Mouse (Mus musculus): ENCODE results near the gene Csn3. TPM values are rescaled to one million over a fixed set of nuclear protein-coding genes. Genes with fewer than 3 reads are reported as not detected.

Gene Csn3
- 43.5 and 106 TPM in 2 replicates for polyA plus RNA-seq (2012; rRNA removed; ENCODE audit: low replicate concordance)

DNA sequence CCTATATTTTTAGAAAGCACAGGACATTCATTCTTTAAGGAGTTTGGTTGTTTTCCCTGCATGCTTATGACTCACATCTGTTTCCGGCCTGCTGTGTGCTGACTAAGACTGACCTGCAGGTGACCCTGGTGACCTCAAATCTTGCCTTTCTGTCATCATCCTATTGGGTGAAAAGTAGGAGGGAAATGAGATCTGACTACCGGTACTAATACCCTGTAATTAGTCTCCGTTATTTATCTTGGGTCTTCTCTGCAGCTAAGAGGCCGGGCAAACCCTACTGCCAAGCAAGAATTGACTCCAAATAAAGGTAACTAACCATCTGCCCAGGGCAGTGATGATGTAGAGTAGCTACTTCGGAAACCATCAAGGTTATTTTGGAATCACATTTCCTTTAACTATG, at the start of gene Csn3:
Gene Csn3 (plus strand): TSS at position 208 of the 400 bp plus-strand sequence.

DNA sequence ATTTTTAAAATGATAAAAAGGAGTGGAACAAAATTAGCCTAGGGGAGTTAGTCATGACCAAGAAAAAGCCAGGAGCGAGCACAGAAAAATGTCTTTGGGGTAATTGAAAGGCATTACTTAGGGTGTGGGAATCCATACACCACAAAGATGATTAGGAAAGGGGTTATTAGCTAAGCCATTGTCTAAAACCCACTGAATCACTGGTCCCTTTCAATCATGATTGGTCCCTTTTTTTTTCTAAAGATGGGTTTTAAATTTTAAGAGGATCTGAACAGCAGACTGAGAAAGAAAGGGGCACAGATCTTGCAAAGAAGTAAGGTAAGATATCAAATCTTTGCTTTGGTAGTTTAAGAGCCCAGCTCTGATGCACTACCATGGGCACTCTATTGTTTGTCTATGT, 40.6 kb upstream of the Csn3 start, which contains the start of gene Odam:
Gene Odam (plus strand): TSS at position 301 of the 400 bp plus-strand sequence.

DNA sequence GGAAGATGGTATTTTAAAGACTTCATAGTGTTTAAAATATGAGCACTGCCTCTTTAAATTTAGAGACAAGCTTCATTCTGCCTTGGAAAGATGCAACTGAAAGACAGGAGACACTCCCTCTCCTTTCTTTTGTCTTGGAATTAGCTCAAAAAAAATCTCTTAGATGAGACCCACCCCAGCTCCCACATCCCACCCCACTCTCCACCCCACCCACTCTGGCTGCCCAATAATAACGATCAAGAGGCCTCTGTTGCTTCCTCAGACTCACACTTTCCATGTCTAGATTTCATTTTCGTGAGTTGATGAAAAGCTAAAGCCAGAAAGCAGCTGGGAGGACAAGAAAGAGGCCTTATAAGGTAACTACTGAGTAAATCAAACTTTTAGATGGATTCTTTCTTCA, 43.8 kb downstream of the Csn3 start, which contains the start of the genes 2310003L06Rik and Gm28434:
Gene 2310003L06Rik (plus strand): TSS at position 259 of the 400 bp plus-strand sequence.
Gene Gm28434 (plus strand): TSS at position 317 of the 400 bp plus-strand sequence.

DNA sequence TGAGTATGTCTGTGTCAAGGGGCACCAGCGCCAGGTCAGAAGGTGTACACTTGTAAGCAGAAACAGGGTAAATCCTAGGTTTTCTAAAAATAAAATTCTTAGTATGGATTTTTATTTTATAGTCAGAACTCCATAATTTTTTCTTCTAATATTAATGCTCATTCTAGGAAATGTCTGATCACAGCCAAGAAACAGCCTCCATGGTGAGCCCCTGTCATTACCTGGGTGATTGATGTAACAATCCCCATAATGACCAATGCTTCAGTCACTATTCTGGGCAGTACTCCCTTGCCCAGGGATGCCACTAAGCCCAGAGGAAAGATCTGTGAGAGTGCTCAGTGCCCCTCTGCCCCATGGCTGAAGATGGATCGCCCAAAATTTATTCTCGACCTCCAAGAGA, 53.8 kb downstream of the Csn3 start, which contains the start of gene Cabs1:
Gene Cabs1 (plus strand): TSS at position 301 of the 400 bp plus-strand sequence.

Other genes starting within 250 kb of the Csn3 start
- 0.10 and 0.30 TPM in 2 replicates for gene Csn2, start 225.9 kb upstream of the Csn3 start, polyA plus RNA-seq (2012; rRNA removed; ENCODE audit: low replicate concordance)
- gene Csn1s2a, start 151.0 kb upstream of the Csn3 start, polyA plus RNA-seq (2012; rRNA removed; ENCODE audit: low replicate concordance) = not detected in 2 replicates
- gene Csn1s2b, start 117.5 kb upstream of the Csn3 start, polyA plus RNA-seq (2012; rRNA removed; ENCODE audit: low replicate concordance) = not detected in 2 replicates
- not detected in 2 replicates for gene Prr27, start 99.9 kb upstream of the Csn3 start, polyA plus RNA-seq (2012; rRNA removed; ENCODE audit: low replicate concordance)
- gene Odam, start 40.5 kb upstream of the Csn3 start, polyA plus RNA-seq (2012; rRNA removed; ENCODE audit: low replicate concordance) = not detected in 2 replicates
- not detected in 2 replicates for gene 2310003L06Rik, start 43.9 kb downstream of the Csn3 start, polyA plus RNA-seq (2012; rRNA removed; ENCODE audit: low replicate concordance)
- gene Gm28434, start 43.9 kb downstream of the Csn3 start, polyA plus RNA-seq (2012; rRNA removed; ENCODE audit: low replicate concordance) = not detected in 2 replicates
- gene Cabs1, start 53.9 kb downstream of the Csn3 start, polyA plus RNA-seq (2012; rRNA removed; ENCODE audit: low replicate concordance) = not detected in 2 replicates
- not detected in 2 replicates for gene Smr3a, start 77.0 kb downstream of the Csn3 start, polyA plus RNA-seq (2012; rRNA removed; ENCODE audit: low replicate concordance)
- gene Smr2, start 161.0 kb downstream of the Csn3 start, polyA plus RNA-seq (2012; rRNA removed; ENCODE audit: low replicate concordance) = not detected in 2 replicates
- not detected in 2 replicates for gene Gm11116, start 186.0 kb downstream of the Csn3 start, polyA plus RNA-seq (2012; rRNA removed; ENCODE audit: low replicate concordance)
- not detected in 2 replicates for gene Gm11115, start 228.5 kb downstream of the Csn3 start, polyA plus RNA-seq (2012; rRNA removed; ENCODE audit: low replicate concordance)

Data from mammary gland, adult 2 months (tissue).